Mouse (Mus musculus) CH12.LX (cell line): Measurements from ENCODE around the gene Grm5. TPM values are rescaled to one million over a fixed set of nuclear protein-coding genes. Genes with fewer than 3 reads are reported as not detected.

Experiments
- DNase-seq: peaks from one replicate; pipeline ENCODE4 v3.0.0-alpha.2; 2013; ENCODE audit errors: extremely low read depth
- H3K27ac ChIP-seq: 2 replicates; pipeline ENCODE4 v1.5.1; 2012; ENCODE audit warnings: low read depth, mild to moderate bottlenecking, control low read depth, moderate library complexity; ENCODE audit not compliant: insufficient read depth
- H3K27me3 ChIP-seq: replicated peaks from 2 replicates; pipeline ENCODE3; 2012; ENCODE audit warnings: inconsistent platforms
- H3K36me3 ChIP-seq, 2 experiments: replicated peaks in 1 of 2; 2 replicates each; pipeline versions ENCODE3 to v1.6.1; 2012; ENCODE audit warnings: inconsistent platforms in 1 of 2, low read length in 1 of 2, mild to moderate bottlenecking in 1 of 2, mixed read lengths in 1 of 2, moderate library complexity in 1 of 2; ENCODE audit not compliant: control insufficient read depth in 1 of 2, insufficient read depth in 1 of 2
- H3K4me1 ChIP-seq, 2 experiments: 2 replicates each; pipeline ENCODE4 v1.6.1; 2012; ENCODE audit warnings: inconsistent platforms in 1 of 2, moderate library complexity in 1 of 2; ENCODE audit not compliant: insufficient read depth in 2 of 2, control insufficient read depth in 1 of 2
- H3K4me2 ChIP-seq: 2 replicates; pipeline ENCODE4 v1.6.1; 2012; ENCODE audit warnings: low read depth, mild to moderate bottlenecking, control low read depth; ENCODE audit not compliant: poor library complexity, insufficient read depth, severe bottlenecking
- H3K4me3 ChIP-seq, 3 experiments: fragments of 150-350 bp in 1 of 3; sonication (generic) in 1 of 3; replicated peaks in 1 of 3; 2 replicates each; pipeline versions ENCODE3 to v1.5.1; 2011 to 2012; ENCODE audit warnings: low read depth in 2 of 3, low read length in 2 of 3, mild to moderate bottlenecking in 2 of 3, moderate library complexity in 2 of 3, control low read depth in 1 of 3, improper control_type of control experiment in 1 of 3, inconsistent platforms in 1 of 3, mixed read lengths in 1 of 3; ENCODE audit not compliant: poor library complexity in 1 of 3
- H3K79me2 ChIP-seq: replicated peaks from 2 replicates; pipeline ENCODE4 v1.6.1; 2012; ENCODE audit warnings: mild to moderate bottlenecking, moderate library complexity; ENCODE audit not compliant: control insufficient read depth, poor library complexity, insufficient read depth, severe bottlenecking; ENCODE audit errors: extremely low read depth
- H3K9ac ChIP-seq: 2 replicates; pipeline ENCODE4 v1.6.1; 2012; ENCODE audit warnings: low read depth, mild to moderate bottlenecking, control low read depth, moderate library complexity; ENCODE audit not compliant: insufficient read depth
- H3K9me3 ChIP-seq: replicated peaks from 2 replicates; pipeline ENCODE3; 2012; ENCODE audit warnings: low read length, inconsistent platforms, mixed read lengths
- BHLHE40 ChIP-seq: IDR thresholded peaks from 2 replicates; pipeline ENCODE4 v1.6.1; 2011; ENCODE audit warnings: mild to moderate bottlenecking, low read depth, low read length, improper control_type of control experiment
- CHD2 ChIP-seq: IDR thresholded peaks from 2 replicates; pipeline ENCODE4 v1.6.1; 2011; ENCODE audit warnings: low read length, improper control_type of control experiment
- CTCF ChIP-seq, 2 experiments: IDR thresholded peaks in 1 of 2; conservative IDR thresholded peaks in 1 of 2; 2 replicates each; pipeline ENCODE4 v1.5.1; 2011 to 2012; ENCODE audit warnings: low read depth in 2 of 2, low read length in 2 of 2, improper control_type of control experiment in 1 of 2, inconsistent platforms in 1 of 2, mild to moderate bottlenecking in 1 of 2, moderate library complexity in 1 of 2
- E2F4 ChIP-seq: IDR thresholded peaks from 2 replicates; pipeline ENCODE4 v1.6.1; 2011; ENCODE audit warnings: low read depth, low read length, improper control_type of control experiment; ENCODE audit not compliant: insufficient replicate concordance
- EP300 ChIP-seq: IDR thresholded peaks from 2 replicates; pipeline ENCODE4 v1.6.1; 2011; ENCODE audit warnings: low read length, improper control_type of control experiment
- GABPA ChIP-seq: IDR thresholded peaks from 2 replicates; pipeline ENCODE4 v1.6.1; 2012; ENCODE audit warnings: low read depth, low read length, improper control_type of control experiment, inconsistent platforms; ENCODE audit not compliant: insufficient replicate concordance
- HCFC1 ChIP-seq: IDR thresholded peaks from 2 replicates; pipeline ENCODE4 v1.6.1; 2012; ENCODE audit warnings: low read depth, mild to moderate bottlenecking, inconsistent platforms, low read length, improper control_type of control experiment
- IRF4 ChIP-seq: IDR thresholded peaks from 2 replicates; pipeline ENCODE4 v1.6.1; 2014; ENCODE audit warnings: low read depth, mild to moderate bottlenecking, inconsistent platforms, low read length, improper control_type of control experiment
- JUND ChIP-seq: conservative IDR thresholded peaks from 2 replicates; pipeline ENCODE4 v1.6.1; 2011; ENCODE audit warnings: low read depth, low read length, improper control_type of control experiment
- KAT2A ChIP-seq: IDR thresholded peaks from 2 replicates; pipeline ENCODE4 v1.6.1; 2012; ENCODE audit warnings: low read length, improper control_type of control experiment, inconsistent platforms; ENCODE audit not compliant: insufficient replicate concordance
- MAX ChIP-seq: IDR thresholded peaks from 2 replicates; pipeline ENCODE4 v1.6.1; 2011; ENCODE audit warnings: low read length, improper control_type of control experiment
- MAZ ChIP-seq: IDR thresholded peaks from 2 replicates; pipeline ENCODE4 v1.6.1; 2012; ENCODE audit warnings: low read depth, mild to moderate bottlenecking, inconsistent platforms, low read length, improper control_type of control experiment, moderate library complexity
- MYC ChIP-seq: IDR thresholded peaks from 2 replicates; pipeline ENCODE4 v1.6.1; 2011; ENCODE audit warnings: low read depth, mild to moderate bottlenecking, improper control_type of control experiment, low read length
- NELFE ChIP-seq: IDR thresholded peaks from 2 replicates; pipeline ENCODE4 v1.6.1; 2011; ENCODE audit warnings: low read depth, low read length, improper control_type of control experiment
- NRF1 ChIP-seq: IDR thresholded peaks from 2 replicates; pipeline ENCODE4 v1.6.1; 2014; ENCODE audit warnings: low read depth, mild to moderate bottlenecking, inconsistent platforms, low read length, improper control_type of control experiment, moderate library complexity
- PAX5 ChIP-seq: IDR thresholded peaks from 2 replicates; pipeline ENCODE4 v1.6.1; 2012; ENCODE audit warnings: low read length, inconsistent platforms, mixed read lengths
- POLR2AphosphoS2 ChIP-seq: IDR thresholded peaks from 2 replicates; pipeline ENCODE4 v1.6.1; 2011; ENCODE audit warnings: low read depth, low read length, improper control_type of control experiment
- RAD21 ChIP-seq: IDR thresholded peaks from 2 replicates; pipeline ENCODE4 v1.6.1; 2011; ENCODE audit warnings: low read depth, mild to moderate bottlenecking, low read length, improper control_type of control experiment, moderate library complexity
- RCOR1 ChIP-seq: conservative IDR thresholded peaks from 2 replicates; pipeline ENCODE4 v1.6.1; 2012; ENCODE audit warnings: low read depth, mild to moderate bottlenecking, inconsistent platforms, low read length, improper control_type of control experiment
- SIN3A ChIP-seq: IDR thresholded peaks from 2 replicates; pipeline ENCODE4 v1.6.1; 2012; ENCODE audit warnings: low read length, improper control_type of control experiment, inconsistent platforms
- SMC3 ChIP-seq: IDR thresholded peaks from 2 replicates; pipeline ENCODE4 v1.6.1; 2011; ENCODE audit warnings: low read depth, low read length, improper control_type of control experiment
- TBP ChIP-seq: conservative IDR thresholded peaks from 2 replicates; pipeline ENCODE4 v1.6.1; 2011; ENCODE audit warnings: low read depth, low read length, improper control_type of control experiment
- TCF12 ChIP-seq: IDR thresholded peaks from 2 replicates; pipeline ENCODE4 v1.6.1; 2014; ENCODE audit warnings: low read depth, mild to moderate bottlenecking, inconsistent platforms, low read length, improper control_type of control experiment
- ZMIZ1 ChIP-seq: IDR thresholded peaks from 2 replicates; pipeline ENCODE4 v1.6.1; 2012; ENCODE audit warnings: low read depth, mild to moderate bottlenecking, inconsistent platforms, low read length, improper control_type of control experiment
- ZNF384 ChIP-seq: IDR thresholded peaks from 2 replicates; pipeline ENCODE4 v1.6.1; 2012; ENCODE audit warnings: low read depth, low read length, improper control_type of control experiment, inconsistent platforms
- dilution Hi-C: fragments of 300-500 bp; cut with MboI; formaldehyde crosslinking; loops from 2 replicates; pipeline ENCODE4 v1.14.3; 2020; ENCODE audit warnings: low sequenced_read_pairs; ENCODE audit not compliant: extremely low pct_unique_long_range_greater_than_20kb, extremely low pct_ligation_motif_present
- in situ Hi-C: fragments of 300-500 bp; cut with MboI; formaldehyde crosslinking; loops from 3 replicates; pipeline ENCODE4 v1.14.3; 2019; ENCODE audit warnings: low sequenced_read_pairs, low pct_ligation_motif_present, low pct_unique_long_range_greater_than_20kb, mixed read lengths
- polyA plus RNA-seq: library from polyadenylated mRNA; unstranded; fragments of >175 nt; gene quantifications from 2 replicates; pipeline ENCODE4 v1.2.1, GENCODE M21; 2012; ENCODE audit warnings: low read depth; ENCODE audit not compliant: insufficient read length
- total RNA-seq, 2 experiments: library from RNA; depleted of rRNA; stranded (reverse); fragments of 300-350 nt in 1 of 2; fragments of >200 nt in 1 of 2; gene quantifications; 2 replicates each; pipeline ENCODE4 v1.2.3; 2012 to 2014

Gene Grm5
- total and polyA plus RNA-seq, 3 experiments, result 0.03 TPM; not detected in 2

GRCm38 (mm10) chr7:88091115-88091514, 507.1 kb downstream of the Grm5 start:
- Histone ChIP-seq H3K79me2 (no peaks in the 10 kb centered on the region), H3K9ac (no peak overlapping the region), H3K36me3 (no peaks in the 10 kb centered on the region), H3K9me3 (no peaks in the 10 kb centered on the region), H3K4me3 (no peak overlapping the region), H3K27ac (no peak overlapping the region), H3K27me3 (no peaks in the 10 kb centered on the region), H3K4me2 (no peak overlapping the region), H3K4me1 (no peaks in the 10 kb centered on the region)
- dilution Hi-C loops (no loop called here), in situ Hi-C loops (loop anchor here (10.0 kb wide), 1 partner anchor 454 kb away; no protein-coding TSS in a partner anchor)
- DNase-seq, result no peak
- TF ChIP-seq IRF4, result no peak

- H3K27me3 ChIP-seq, result no peaks in the 10 kb centered on the region
- in situ Hi-C loops (loop anchor here (10.0 kb wide), 1 partner anchor 448 kb away; no protein-coding TSS in a partner anchor), dilution Hi-C loops (no loop called here)
- no peaks in the 10 kb centered on the region for H3K79me2 ChIP-seq
- H3K4me3 ChIP-seq, result no peak overlapping the region
- DNase-seq, result no peak
- no peak overlapping the region for H3K27ac ChIP-seq
- no peak for TF ChIP-seq BHLHE40
- no peak for TF ChIP-seq CHD2
- no peak for TF ChIP-seq HCFC1
- no peak for TF ChIP-seq CTCF (conservative IDR thresholded peaks at IDR 0.05 in 1 of 2, IDR thresholded peaks at IDR 0.05 in 1 of 2; ENCODE audit: low read depth in 2 of 2, low read length in 2 of 2)
- TF ChIP-seq, all 38 proteins: peak for 0
- Histone ChIP-seq H3K9ac (no peak overlapping the region), H3K4me1 (no peaks in the 10 kb centered on the region), H3K36me3 (no peaks in the 10 kb centered on the region), H3K9me3 (no peaks in the 10 kb centered on the region), H3K4me2 (no peak overlapping the region)
Observed at GRCm38 (mm10) chr7:88096536-88097107, 512.7 kb downstream of the Grm5 start.

- in situ Hi-C loops, result loop anchor here (10.0 kb wide), 1 partner anchor 447 kb away; no protein-coding TSS in a partner anchor
- Histone ChIP-seq H3K4me2 (no peak overlapping the region), H3K27me3 (no peaks in the 10 kb centered on the region), H3K9ac (no peak overlapping the region), H3K4me3 (no peak overlapping the region), H3K79me2 (no peaks in the 10 kb centered on the region), H3K27ac (no peak overlapping the region), H3K9me3 (no peaks in the 10 kb centered on the region), H3K4me1 (no peaks in the 10 kb centered on the region), H3K36me3 (no peaks in the 10 kb centered on the region)
- peak; percentile 87 for DNase-seq
- dilution Hi-C loops, result no loop called here
- TF ChIP-seq RAD21, result peak; percentile 98
- no peak for TF ChIP-seq RCOR1
- no peak; the same call in 1 of the 2 replicates for TF ChIP-seq JUND
- no peak for TF ChIP-seq TBP
- TF ChIP-seq PAX5, result no peak
- peak; percentile 34; the same call in 1 of the 2 replicates for TF ChIP-seq NELFE
- TF ChIP-seq E2F4, result no peak
- TF ChIP-seq POLR2AphosphoS2, result no peak
- TF ChIP-seq BHLHE40, result no peak
- TF ChIP-seq KAT2A, result no peak
- 0 out of 2 replicates have a peak, but pooled peaks have one; percentile 46 for TF ChIP-seq MAX
- TF ChIP-seq MAZ, result 0 out of 2 replicates have a peak, but pooled peaks have one; percentile 56
- TF ChIP-seq NRF1, result no peak
- peak; percentile 92 for TF ChIP-seq SMC3
- no peak for TF ChIP-seq SIN3A
- TF ChIP-seq ZNF384, result no peak
- 0 out of 2 replicates have a peak, but pooled peaks have one; percentile 21 for TF ChIP-seq IRF4
- no peak for TF ChIP-seq GABPA
- TF ChIP-seq EP300, result no peak
- TF ChIP-seq CHD2, result no peak
- TF ChIP-seq ZMIZ1, result no peak
- no peak for TF ChIP-seq TCF12
- peak; percentile 37; the same call in 1 of the 2 replicates for TF ChIP-seq MYC
Observed at GRCm38 (mm10) chr7:88097715-88098114, 513.7 kb downstream of the Grm5 start.
